Mouse (Mus musculus) erythroid progenitor cell, adult 5-6 weeks (primary cell): ENCODE results near the gene Tbccd1. TPM values are rescaled to one million over a fixed set of nuclear protein-coding genes. Genes with fewer than 3 reads are reported as not detected.
A peak's percentile ranks its signal among the peaks of the same experiment; 100 is the strongest.

ENCODE experiments used
- ATAC-seq: replicated peaks from 2 replicates; pipeline ENCODE4 v1.8.0; 2016; ENCODE audit warnings: moderate number of reproducible peaks, mild to moderate bottlenecking, moderate TSS enrichment, inconsistent platforms; ENCODE audit not compliant: poor library complexity, low FRiP score, severe bottlenecking
- total RNA-seq, 2 experiments: library from RNA; stranded (forward) in 1 of 2; stranded (reverse) in 1 of 2; fragments of 150-400 nt in 1 of 2; fragments of 186-747, 209-891 nt in 1 of 2; gene quantifications; 2 replicates each; pipeline versions ENCODE4 v1.2.3 to v1.2.4; 2015 to 2017; ENCODE audit warnings: low replicate concordance in 2 of 2

Tbccd1 gene
- total RNA-seq (2015; ENCODE audit: low replicate concordance) (86.1 and 90.5 TPM in 2 replicates), total RNA-seq (2017; ENCODE audit: low replicate concordance) (99.1 and 105 TPM in 2 replicates)

GRCm38 (mm10) chr16:22857431-22858113 lies at the start of gene Tbccd1, which contains the start of gene Dnajb11:
TSS of gene Tbccd1 (minus strand) at chr16:22857669.
TSS of gene Dnajb11 (plus strand) at chr16:22857845.
- ATAC-seq = peak; percentile 90

DNA sequence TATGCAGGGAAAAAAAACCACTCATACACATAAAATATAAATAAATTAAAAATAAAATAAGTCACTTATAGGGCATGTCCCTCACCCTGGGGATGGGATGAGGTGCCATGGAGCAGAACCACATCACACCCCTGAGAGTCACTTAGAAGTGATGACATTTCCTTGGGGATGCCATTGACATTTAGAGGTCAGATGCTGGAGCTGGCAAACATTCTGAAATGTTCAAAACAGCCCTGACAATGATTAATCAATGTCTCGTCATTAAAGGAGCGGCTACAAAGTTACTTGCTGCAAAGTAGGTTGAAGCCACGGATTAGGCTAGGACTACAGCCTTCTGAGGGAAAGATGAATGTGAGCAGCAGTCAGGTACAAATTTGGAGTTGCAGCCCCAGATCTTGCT lies 43.9 kb upstream of the Tbccd1 start:
- no peak for ATAC-seq

DNA sequence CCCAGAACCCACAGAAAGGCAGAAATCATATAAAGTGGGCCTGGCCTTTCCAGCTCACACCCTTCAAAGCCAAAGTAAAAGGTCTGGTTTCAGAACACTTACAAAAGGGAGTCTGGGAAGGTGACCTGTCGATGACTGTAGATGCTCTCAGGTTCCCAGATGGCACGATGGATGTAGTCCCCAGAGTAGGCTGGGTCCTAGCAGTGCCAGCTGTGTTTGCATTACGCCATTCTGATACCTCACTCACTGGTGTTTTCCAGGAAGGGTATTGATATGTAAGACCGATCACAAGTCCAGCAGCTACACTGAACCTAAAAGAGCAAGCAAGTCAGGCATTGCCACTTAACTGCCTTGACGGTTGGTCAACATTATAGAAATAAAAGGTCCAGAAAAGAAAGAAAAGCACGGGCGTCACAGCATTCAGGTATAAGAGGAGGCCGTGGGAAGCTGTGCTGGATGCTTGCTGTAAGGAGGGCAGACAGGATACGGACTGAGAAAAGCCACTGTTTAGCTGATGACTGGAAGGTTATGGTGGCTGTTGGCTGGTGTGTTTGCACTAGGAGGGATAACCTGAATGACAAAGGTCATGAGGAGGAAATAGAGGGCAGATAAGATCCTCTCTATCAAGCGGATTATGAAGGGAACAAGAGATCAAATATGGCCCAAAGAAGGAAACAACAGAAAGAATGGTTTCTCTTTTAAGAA lies 42.5 kb upstream of the Tbccd1 start:
- ATAC-seq = no peak

- ATAC-seq = no peak
Measured at GRCm38 (mm10) chr16:22899346-22899745, 41.9 kb upstream of the Tbccd1 start.

GRCm38 (mm10) chr16:22896618-22897017 lies 39.1 kb upstream of the Tbccd1 start:
- no peak for ATAC-seq

- ATAC-seq = no peak
Measured at GRCm38 (mm10) chr16:22894095-22894494, 36.6 kb upstream of the Tbccd1 start.

- no peak for ATAC-seq
Measured at GRCm38 (mm10) chr16:22891733-22892154, 34.3 kb upstream of the Tbccd1 start.

- no peak for ATAC-seq
Measured at GRCm38 (mm10) chr16:22890683-22891510, 33.4 kb upstream of the Tbccd1 start, which contains the start of gene Ahsg. TSS of gene Ahsg (plus strand) at chr16:22891277.

- no peak for ATAC-seq
Measured at GRCm38 (mm10) chr16:22889716-22890115, 32.2 kb upstream of the Tbccd1 start.

GRCm38 (mm10) chr16:22888835-22889234 lies 31.4 kb upstream of the Tbccd1 start:
- ATAC-seq = no peak

GRCm38 (mm10) chr16:22886726-22887125 lies 29.3 kb upstream of the Tbccd1 start:
- no peak for ATAC-seq

- no peak for ATAC-seq
Measured at GRCm38 (mm10) chr16:22885356-22885755, 27.9 kb upstream of the Tbccd1 start.

GRCm38 (mm10) chr16:22883441-22883840 lies 26.0 kb upstream of the Tbccd1 start:
- no peak for ATAC-seq

DNA sequence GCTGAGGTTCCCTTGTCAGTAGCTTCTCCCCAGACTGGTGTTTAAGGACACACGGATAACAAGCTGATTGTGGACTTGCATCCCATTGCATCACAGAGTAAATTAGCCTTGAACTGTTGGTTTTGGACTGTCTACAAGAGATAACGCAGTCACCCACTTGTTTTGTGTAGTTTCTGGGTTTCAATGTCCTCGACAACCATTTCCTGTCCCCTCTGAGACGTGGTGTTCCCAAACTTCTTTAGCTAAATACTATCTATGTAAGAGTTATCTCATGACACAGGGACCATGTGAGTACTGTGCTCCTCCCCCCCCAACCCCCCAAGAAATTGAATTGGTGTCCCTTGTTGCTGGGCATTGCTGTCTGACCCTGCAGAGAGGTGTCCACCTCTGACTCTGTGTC lies 24.0 kb upstream of the Tbccd1 start:
- ATAC-seq = no peak

DNA sequence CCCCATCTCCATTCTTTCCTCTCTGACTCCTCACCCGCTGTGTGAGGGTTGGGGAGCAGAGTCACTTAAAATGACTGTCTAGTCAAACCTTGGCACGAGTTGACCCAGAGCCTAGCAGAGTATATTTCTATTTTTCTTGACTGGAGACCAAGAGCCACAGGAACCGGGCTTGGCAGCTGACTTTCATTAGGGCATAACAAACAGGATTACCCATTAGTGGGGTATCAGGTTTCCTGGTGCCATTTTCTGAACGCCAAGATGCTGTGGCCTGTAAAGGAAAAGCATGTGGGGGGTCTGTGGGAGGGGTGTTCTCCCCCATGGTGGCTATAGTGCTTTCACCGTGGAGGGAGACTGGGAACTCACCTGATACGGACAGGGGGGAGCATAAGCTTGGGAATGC lies 23.4 kb upstream of the Tbccd1 start:
- no peak for ATAC-seq

GRCm38 (mm10) chr16:22879945-22880595 lies 22.6 kb upstream of the Tbccd1 start:
- no peak for ATAC-seq

DNA sequence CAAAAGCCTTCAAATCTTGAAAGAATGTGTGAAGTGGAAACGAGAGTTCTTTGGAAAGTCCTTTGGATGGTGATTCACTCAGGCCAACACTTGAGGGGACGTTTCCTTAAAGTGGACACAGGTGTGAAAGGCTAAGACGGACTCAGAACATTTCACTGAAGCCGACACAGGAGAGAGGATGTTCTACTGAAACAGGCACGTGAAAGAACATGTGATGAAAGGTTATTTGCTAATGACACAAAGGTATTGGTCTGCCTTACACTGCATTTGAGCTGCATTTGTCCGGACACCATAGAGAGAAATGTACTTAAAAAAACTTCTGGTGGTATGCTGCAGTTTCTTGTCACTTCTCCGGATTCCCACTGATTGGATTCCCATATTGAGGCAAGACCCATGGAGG lies 21.2 kb upstream of the Tbccd1 start:
- no peak for ATAC-seq

GRCm38 (mm10) chr16:22877660-22878390 lies 20.4 kb upstream of the Tbccd1 start:
- no peak for ATAC-seq
